Mouse (Mus musculus): Measurements from ENCODE around the gene Pabpn1. TPM values are rescaled to one million over a fixed set of nuclear protein-coding genes. Genes with fewer than 3 reads are reported as not detected.

Pabpn1 gene
- polyA plus RNA-seq, 1 experiment from 2014 or later, result 139 TPM

- no peak overlapping the region for H3K4me3 ChIP-seq
- no peak overlapping the region for H3K27ac ChIP-seq
- WGBS, result 62% methylated on average over 2 of the region's 2 CpGs
- H3K27me3 ChIP-seq, result no peaks in the 10 kb centered on the region
- H3K4me1 ChIP-seq, result peaks cover 12% of the 10 kb centered on the region
- H3K36me3 ChIP-seq, result peaks cover 36% of the 10 kb centered on the region
- ATAC-seq (ENCODE audit: low FRiP score, low read depth), result no peak
- H3K9ac ChIP-seq, result no peak overlapping the region
- no peaks in the 10 kb centered on the region for H3K9me3 ChIP-seq
- H3K4me2 ChIP-seq (replicated peaks), result no peak overlapping the region
These were observed 5.1 kb downstream of the Pabpn1 start for GRCm38 (mm10) chr14:54897445-54897844.

- Histone ChIP-seq H3K4me2 (replicated peaks) (no peak overlapping the region), H3K4me3 (no peak overlapping the region), H3K4me1 (peaks cover 7% of the 10 kb centered on the region), H3K36me3 (peaks cover 60% of the 10 kb centered on the region), H3K27me3 (no peaks in the 10 kb centered on the region), H3K9ac (no peak overlapping the region), H3K27ac (no peak overlapping the region; the same call in 1 of the 2 replicates), H3K9me3 (no peaks in the 10 kb centered on the region)
- peak; percentile 64; the same call in 1 of the 2 replicates for ATAC-seq (ENCODE audit: low FRiP score, low read depth)
- WGBS, result 2% methylated on average over 3 of the region's 3 CpGs
These were observed 8.1 kb downstream of the Pabpn1 start for GRCm38 (mm10) chr14:54900383-54900782.

GRCm38 (mm10) chr14:54903641-54904040 lies 11.3 kb downstream of the Pabpn1 start:
- peaks cover 61% of the 10 kb centered on the region for H3K36me3 ChIP-seq
- WGBS, result 87% methylated on average over 4 of the region's 4 CpGs
- H3K4me2 ChIP-seq (replicated peaks), result no peak overlapping the region

GRCm38 (mm10) chr14:54908682-54909081 lies 16.4 kb downstream of the Pabpn1 start:
- Histone ChIP-seq H3K4me1 (peaks cover 29% of the 10 kb centered on the region), H3K4me3 (no peak overlapping the region), H3K4me2 (replicated peaks) (no peak overlapping the region), H3K36me3 (peaks cover 77% of the 10 kb centered on the region), H3K9me3 (no peaks in the 10 kb centered on the region), H3K27me3 (no peaks in the 10 kb centered on the region), H3K27ac (no peak overlapping the region), H3K9ac (peak overlapping the region; percentile 48; the same call in 1 of the 2 replicates)
- 88% methylated on average over 7 of the region's 7 CpGs for WGBS
- ATAC-seq (ENCODE audit: low FRiP score, low read depth), result no peak

More at GRCm38 (mm10) chr14:54903641-54904040, 11.3 kb downstream of the Pabpn1 start:
- no peaks in the 10 kb centered on the region for H3K4me1 ChIP-seq
- no peaks in the 10 kb centered on the region for H3K27me3 ChIP-seq
- no peak overlapping the region for H3K9ac ChIP-seq
- H3K9me3 ChIP-seq, result no peaks in the 10 kb centered on the region
- no peak overlapping the region for H3K4me3 ChIP-seq
- H3K27ac ChIP-seq, result no peak overlapping the region
- no peak for ATAC-seq (ENCODE audit: low FRiP score, low read depth)

GRCm38 (mm10) chr14:54912109-54912850 lies 20.0 kb downstream of the Pabpn1 start:
- ATAC-seq (ENCODE audit: low FRiP score, low read depth), result peak; percentile 52
- Histone ChIP-seq H3K27me3 (no peaks in the 10 kb centered on the region), H3K4me1 (peaks cover 31% of the 10 kb centered on the region), H3K9me3 (no peaks in the 10 kb centered on the region), H3K4me2 (replicated peaks) (peak overlapping the region; percentile 96), H3K27ac (peak overlapping the region; percentile 91), H3K4me3 (peak overlapping the region; percentile 91), H3K36me3 (peaks cover 67% of the 10 kb centered on the region), H3K9ac (peak overlapping the region; percentile 96)
- WGBS, result 2% methylated on average over 52 of the region's 69 CpGs

- Histone ChIP-seq H3K4me1 (peaks cover 31% of the 10 kb centered on the region), H3K36me3 (peaks cover 67% of the 10 kb centered on the region), H3K9ac (peak within 1 kb of the TSS; percentile 96), H3K27me3 (no peaks in the 10 kb centered on the region), H3K9me3 (no peaks in the 10 kb centered on the region), H3K4me2 (replicated peaks) (peak within 1 kb of the TSS; percentile 96), H3K4me3 (peak within 1 kb of the TSS; percentile 91), H3K27ac (peak within 1 kb of the TSS; percentile 91)
- under 1% methylated on average over 28 of the region's 28 CpGs for WGBS
- peak; percentile 93 for ATAC-seq (ENCODE audit: low FRiP score, low read depth)
These were observed 20.6 kb downstream of the Pabpn1 start, which contains the start of gene Slc22a17 for GRCm38 (mm10) chr14:54912886-54913285. Gene Slc22a17, minus strand, starts transcription at chr14:54913132.

GRCm38 (mm10) chr14:54913343-54913742 lies 21.0 kb downstream of the Pabpn1 start:
- WGBS, result 18% methylated on average over 10 of the region's 10 CpGs
- Histone ChIP-seq H3K27me3 (no peaks in the 10 kb centered on the region), H3K9me3 (no peaks in the 10 kb centered on the region), H3K36me3 (peaks cover 67% of the 10 kb centered on the region), H3K9ac (peak overlapping the region; percentile 96), H3K4me1 (peaks cover 31% of the 10 kb centered on the region), H3K27ac (peak overlapping the region; percentile 91; the same call in 1 of the 2 replicates), H3K4me3 (peak overlapping the region; percentile 91), H3K4me2 (replicated peaks) (peak overlapping the region; percentile 96)
- no peak for ATAC-seq (ENCODE audit: low FRiP score, low read depth)

- no peak for ATAC-seq (ENCODE audit: low FRiP score, low read depth)
- Histone ChIP-seq H3K4me2 (replicated peaks) (no peak overlapping the region), H3K9ac (no peak overlapping the region), H3K27me3 (no peaks in the 10 kb centered on the region), H3K4me3 (no peak overlapping the region), H3K27ac (no peak overlapping the region), H3K36me3 (peaks cover 76% of the 10 kb centered on the region), H3K9me3 (peaks cover 22% of the 10 kb centered on the region), H3K4me1 (peaks cover 17% of the 10 kb centered on the region)
- 89% methylated on average over 16 of the region's 16 CpGs for WGBS
These were observed 27.9 kb downstream of the Pabpn1 start for GRCm38 (mm10) chr14:54920076-54920685.

- peak overlapping the region; percentile 67 for H3K4me3 ChIP-seq
- H3K9ac ChIP-seq, result peak overlapping the region; percentile 97
- no peaks in the 10 kb centered on the region for H3K27me3 ChIP-seq
- H3K27ac ChIP-seq, result peak overlapping the region; percentile 100
- H3K9me3 ChIP-seq, result peaks cover 22% of the 10 kb centered on the region
- WGBS, result 10% methylated on average over 7 of the region's 7 CpGs
- H3K36me3 ChIP-seq, result peaks cover 30% of the 10 kb centered on the region
- peak overlapping the region; percentile 88 for H3K4me2 ChIP-seq (replicated peaks)
- peak; percentile 57 for ATAC-seq (ENCODE audit: low FRiP score, low read depth)
- peaks cover 39% of the 10 kb centered on the region for H3K4me1 ChIP-seq
These were observed 32.5 kb downstream of the Pabpn1 start for GRCm38 (mm10) chr14:54924641-54925348.

GRCm38 (mm10) chr14:54925349-54926342 lies 33.3 kb downstream of the Pabpn1 start, which contains the start of gene Efs:
Gene Efs, minus strand, starts transcription at chr14:54926126.
- Histone ChIP-seq H3K36me3 (peaks cover 21% of the 10 kb centered on the region), H3K9ac (peak within 1 kb of the TSS; percentile 97), H3K9me3 (peaks cover 22% of the 10 kb centered on the region), H3K27ac (peak within 1 kb of the TSS; percentile 100), H3K27me3 (no peaks in the 10 kb centered on the region), H3K4me2 (replicated peaks) (peak within 1 kb of the TSS; percentile 88), H3K4me1 (peaks cover 47% of the 10 kb centered on the region), H3K4me3 (peak within 1 kb of the TSS; percentile 67)
- under 1% methylated on average over 57 of the region's 57 CpGs for WGBS
- ATAC-seq (ENCODE audit: low FRiP score, low read depth), result peak; percentile 57
